Mouse (Mus musculus) embryonic stem cell, embryonic (primary cell): ENCODE results near the gene Wdr62.

ENCODE experiments used
- CTCF ChIA-PET, 4 experiments: fragments of 300-600 bp in 2 of 4; fragments of 350-600 bp in 2 of 4; sonication (Branson Sonifier 250); formaldehyde crosslinking; loops; one replicate each; lab custom pipeline; 2022; ENCODE audit warnings: inconsistent platforms in 2 of 4; lab: Charles Lee
- POLR2A ChIA-PET, 4 experiments: fragments of 300-600 bp in 2 of 4; fragments of 350-600 bp in 2 of 4; sonication (Branson Sonifier 250); formaldehyde crosslinking; loops; one replicate each; lab custom pipeline; 2022; ENCODE audit warnings: antibody characterized with exemption in 4 of 4, inconsistent platforms in 1 of 4; lab: Charles Lee

Gene Wdr62

GRCm38 (mm10) chr7:30196171-30196570 lies 84.0 kb downstream of the Wdr62 start:
- ChIA-PET POLR2A (interaction anchor here in 3 of 4 experiments (1.0 to 8.5 kb wide), 15 partner anchors 10 to 213 kb away, joined by 3 to 127 read pairs (median 11); partner anchors contain the start of genes Cox7a1 (in 3 of the 3), Polr2i (in 1 of the 3), Tbcb (in 1 of the 3) and Thap8 (in 1 of the 3)), CTCF (interaction anchor here in 3 of 4 experiments (0.6 to 4.9 kb wide), 8 partner anchors 9 to 908 kb away, joined by 3 to 36 read pairs (median 6); partner anchors contain the start of genes Cox7a1 (in 1 of the 3) and Zfp146 (in 1 of the 3))

- ChIA-PET POLR2A (interaction anchor here (0.7 to 8.5 kb wide), 26 partner anchors 8 to 111 kb away, joined by 3 to 127 read pairs (median 6); partner anchors contain the start of genes Cox7a1 (in 3 of the 4), Thap8 (in 2 of the 4), Wdr62 (in 2 of the 4) and Polr2i (in 1 of the 4)), CTCF (interaction anchor here (0.6 to 2.1 kb wide), 10 partner anchors 10 to 1327 kb away, joined by 3 to 17 read pairs (median 5); partner anchors contain the start of genes Polr2i (in 1 of the 4) and Tbcb (in 1 of the 4))
Measured at GRCm38 (mm10) chr7:30195461-30195860, 84.8 kb downstream of the Wdr62 start.

- CTCF ChIA-PET, result interaction anchor here (0.6 to 2.3 kb wide), 11 partner anchors 10 to 1327 kb away, joined by 3 to 17 read pairs (median 5); partner anchors contain the start of genes Polr2i (in 1 of the 4) and Tbcb (in 1 of the 4)
- POLR2A ChIA-PET, result interaction anchor here (0.6 to 8.5 kb wide), 30 partner anchors 9 to 261 kb away, joined by 3 to 127 read pairs (median 5); partner anchors contain the start of genes Cox7a1 (in 3 of the 4), Thap8 (in 2 of the 4), Wdr62 (in 2 of the 4) and Zfp146 (in 2 of the 4)
Measured at GRCm38 (mm10) chr7:30194884-30195283, 85.3 kb downstream of the Wdr62 start.

GRCm38 (mm10) chr7:30194101-30194831 lies 86.0 kb downstream of the Wdr62 start:
- POLR2A ChIA-PET, result interaction anchor here (0.6 to 8.5 kb wide), 45 partner anchors 8 to 980 kb away, joined by 3 to 127 read pairs (median 5); partner anchors contain the start of genes Cox7a1 (in 3 of the 4), Zfp146 (in 3 of the 4), Thap8 (in 2 of the 4) and Wdr62 (in 2 of the 4)
- CTCF ChIA-PET, result interaction anchor here in 3 of 4 experiments (0.6 to 2.3 kb wide), 12 partner anchors 9 to 39 kb away, joined by 3 to 12 read pairs (median 4); partner anchors contain the start of genes Polr2i (in 1 of the 3) and Tbcb (in 1 of the 3)

- ChIA-PET POLR2A (interaction anchor here (0.6 to 8.5 kb wide), 36 partner anchors 8 to 262 kb away, joined by 3 to 127 read pairs (median 6); partner anchors contain the start of genes Cox7a1 (in 3 of the 4), Thap8 (in 3 of the 4), Wdr62 (in 3 of the 4) and Zfp146 (in 2 of the 4)), CTCF (interaction anchor here in 2 of 4 experiments (0.7 to 2.3 kb wide), 5 partner anchors 10 to 39 kb away, joined by 3 to 12 read pairs (median 8); partner anchors contain the start of genes Polr2i (in 1 of the 2) and Tbcb (in 1 of the 2))
Measured at GRCm38 (mm10) chr7:30193581-30194100, 86.6 kb downstream of the Wdr62 start.

GRCm38 (mm10) chr7:30193013-30193412 lies 87.2 kb downstream of the Wdr62 start:
- CTCF ChIA-PET, result interaction anchor here in 2 of 4 experiments (1.5 to 2.3 kb wide), 3 partner anchors 10 to 24 kb away, joined by 4 to 12 read pairs (median 8); no protein-coding TSS in a partner anchor

GRCm38 (mm10) chr7:30192088-30192487 lies 88.1 kb downstream of the Wdr62 start:
- ChIA-PET CTCF (interaction anchor here in 2 of 4 experiments (0.7 to 2.1 kb wide), 2 partner anchors 25 to 76 kb away, joined by 3 to 8 read pairs; no protein-coding TSS in a partner anchor), POLR2A (interaction anchor here in 3 of 4 experiments (0.5 to 3.5 kb wide), 8 partner anchors 14 to 1902 kb away, joined by 3 to 14 read pairs (median 4); partner anchors contain the start of genes Thap8 (in 1 of the 3) and Wdr62 (in 1 of the 3))

More at GRCm38 (mm10) chr7:30193013-30193412, 87.2 kb downstream of the Wdr62 start:
- POLR2A ChIA-PET, result interaction anchor here (0.5 to 8.5 kb wide), 27 partner anchors 7 to 416 kb away, joined by 3 to 127 read pairs (median 6); partner anchors contain the start of genes Thap8 (in 3 of the 4), Wdr62 (in 3 of the 4), Cox7a1 (in 2 of the 4) and Zfp146 (in 2 of the 4)
